Mouse (Mus musculus) heart, adult 18-20 months (tissue): Measurements from ENCODE around the gene Ccdc181. TPM values are rescaled to one million over a fixed set of nuclear protein-coding genes. Genes with fewer than 3 reads are reported as not detected.

Experiments
- DNase-seq, 2 experiments: peaks; one replicate each; pipeline ENCODE4 v3.0.0; 2021 to 2022; ENCODE audit warnings: mixed read lengths in 1 of 2
- total RNA-seq, 2 experiments: library from RNA; stranded (reverse); gene quantifications; 2 replicates each; pipeline ENCODE4 v1.2.3; 2021

Ccdc181 gene
- total RNA-seq, 2 experiments from 2014 or later = 8.1 to 9.8 TPM

- no peak for DNase-seq
Observed at GRCm38 (mm10) chr1:164284007-164284406, 8.6 kb downstream of the Ccdc181 start.

- DNase-seq = no peak
Observed at GRCm38 (mm10) chr1:164287406-164287805, 12.0 kb downstream of the Ccdc181 start.

- no peak for DNase-seq
Observed at GRCm38 (mm10) chr1:164292040-164292439, 16.7 kb downstream of the Ccdc181 start.

GRCm38 (mm10) chr1:164294071-164294470 lies 18.7 kb downstream of the Ccdc181 start:
- DNase-seq = no peak

- DNase-seq = no peak
Observed at GRCm38 (mm10) chr1:164296473-164296872, 21.1 kb downstream of the Ccdc181 start.

- DNase-seq = no peak
Observed at GRCm38 (mm10) chr1:164301949-164302348, 26.6 kb downstream of the Ccdc181 start.

- no peak for DNase-seq
Observed at GRCm38 (mm10) chr1:164303821-164304220, 28.4 kb downstream of the Ccdc181 start, which contains the start of gene Nme7. Gene Nme7 (plus strand): TSS chr1:164304121.

- DNase-seq = peak; percentile 97 to 98
Observed at GRCm38 (mm10) chr1:164307124-164307751, 31.9 kb downstream of the Ccdc181 start, which contains the start of gene Blzf1. Gene Blzf1 (minus strand): TSS chr1:164307489.

- DNase-seq = no peak
Observed at GRCm38 (mm10) chr1:164307922-164308321, 32.5 kb downstream of the Ccdc181 start.

- DNase-seq = no peak
Observed at GRCm38 (mm10) chr1:164314085-164314484, 38.7 kb downstream of the Ccdc181 start.

- peak in 1 of 2 experiments; percentile 40 for DNase-seq
Observed at GRCm38 (mm10) chr1:164315266-164315665, 39.9 kb downstream of the Ccdc181 start.

- peak; percentile 48 to 89 for DNase-seq
Observed at GRCm38 (mm10) chr1:164316697-164317096, 41.3 kb downstream of the Ccdc181 start.

GRCm38 (mm10) chr1:164317261-164317660 lies 41.9 kb downstream of the Ccdc181 start:
- DNase-seq = no peak

GRCm38 (mm10) chr1:164318474-164318873 lies 43.1 kb downstream of the Ccdc181 start:
- no peak for DNase-seq

GRCm38 (mm10) chr1:164319542-164320140 lies 44.3 kb downstream of the Ccdc181 start:
- DNase-seq = no peak

- peak in 1 of 2 experiments; percentile 41 for DNase-seq
Observed at GRCm38 (mm10) chr1:164320731-164321130, 45.3 kb downstream of the Ccdc181 start.

GRCm38 (mm10) chr1:164321408-164321807 lies 46.0 kb downstream of the Ccdc181 start:
- no peak for DNase-seq

- no peak for DNase-seq
Observed at GRCm38 (mm10) chr1:164322987-164323650, 47.7 kb downstream of the Ccdc181 start.

GRCm38 (mm10) chr1:164324221-164324620 lies 48.8 kb downstream of the Ccdc181 start:
- no peak for DNase-seq

GRCm38 (mm10) chr1:164324878-164325277 lies 49.5 kb downstream of the Ccdc181 start:
- DNase-seq = no peak

GRCm38 (mm10) chr1:164326600-164327155 lies 51.3 kb downstream of the Ccdc181 start:
- DNase-seq = no peak

- no peak for DNase-seq
Observed at GRCm38 (mm10) chr1:164327764-164328163, 52.4 kb downstream of the Ccdc181 start.

- no peak for DNase-seq
Observed at GRCm38 (mm10) chr1:164332559-164332958, 57.2 kb downstream of the Ccdc181 start.
